Mouse (Mus musculus) spleen, adult 2 months (tissue): ENCODE data around the gene Rhoq.
A peak's percentile ranks its signal among the peaks of the same experiment; 100 is the strongest.

Experiments
- CTCF ChIP-seq: fragments of 200-500 bp; IDR thresholded peaks from 2 replicates; pipeline ENCODE4 v1.5.1; 2011; ENCODE audit warnings: mild to moderate bottlenecking, inconsistent platforms; ENCODE audit not compliant: insufficient read depth, insufficient read length, insufficient replicate concordance; ENCODE audit errors: extremely low read depth
- POLR2A ChIP-seq: fragments of 200-500 bp; IDR thresholded peaks from 2 replicates; pipeline ENCODE4 v1.6.1; 2011; ENCODE audit warnings: low read depth, low read length, inconsistent platforms

GRCm38 (mm10) chr17:87044364-87044763 is 81.5 kb downstream of the Rhoq start:
- no peak for TF ChIP-seq POLR2A
- peak; percentile 100 for TF ChIP-seq CTCF
